Mouse (Mus musculus): ENCODE results near the gene Spred1. TPM values are rescaled to one million over a fixed set of nuclear protein-coding genes. Genes with fewer than 3 reads are reported as not detected.
A peak's percentile ranks its signal among the peaks of the same experiment; 100 is the strongest.
"Not testable (repeated sequence)": the region's sequence is repeated elsewhere in the genome, so short reads cannot be mapped to it uniquely, and the experiment has no call there.

Gene Spred1
- total RNA-seq, 2 experiments from 2014 or later: 22.7 to 28.4 TPM

GRCm38 (mm10) chr2:117119291-117120245, 1.6 kb upstream of the Spred1 start:
- DNase-seq: peak; percentile 61

- DNase-seq: peak; percentile 85
These were observed 645 bp upstream of the Spred1 start for GRCm38 (mm10) chr2:117120246-117121211.

GRCm38 (mm10) chr2:117121984-117122605, 921 bp downstream of the Spred1 start:
- DNase-seq: no peak

GRCm38 (mm10) chr2:117122701-117123337, 1.6 kb downstream of the Spred1 start:
- peak; percentile 17 for DNase-seq

- no peak for DNase-seq
These were observed 2.5 kb downstream of the Spred1 start for GRCm38 (mm10) chr2:117123701-117124100.

- DNase-seq: no peak
These were observed 3.7 kb downstream of the Spred1 start for GRCm38 (mm10) chr2:117124839-117125238.

GRCm38 (mm10) chr2:117129156-117129555, 8.0 kb downstream of the Spred1 start:
- no peak for DNase-seq

- not testable (repeated sequence) for DNase-seq
These were observed 9.9 kb downstream of the Spred1 start for GRCm38 (mm10) chr2:117131041-117131440.

GRCm38 (mm10) chr2:117131910-117132309, 10.7 kb downstream of the Spred1 start:
- no peak for DNase-seq

- no peak for DNase-seq
These were observed 12.4 kb downstream of the Spred1 start for GRCm38 (mm10) chr2:117133541-117133940.

GRCm38 (mm10) chr2:117137751-117138150, 16.6 kb downstream of the Spred1 start:
- no peak for DNase-seq

- DNase-seq: no peak
These were observed 17.8 kb downstream of the Spred1 start for GRCm38 (mm10) chr2:117138932-117139331.

- no peak for DNase-seq
These were observed 18.8 kb downstream of the Spred1 start for GRCm38 (mm10) chr2:117139977-117140376.

GRCm38 (mm10) chr2:117143106-117143505, 21.9 kb downstream of the Spred1 start:
- no peak for DNase-seq

- DNase-seq: no peak
These were observed 24.9 kb downstream of the Spred1 start for GRCm38 (mm10) chr2:117146026-117146425.

GRCm38 (mm10) chr2:117146617-117147016, 25.4 kb downstream of the Spred1 start:
- no peak for DNase-seq

- no peak for DNase-seq
These were observed 31.0 kb downstream of the Spred1 start for GRCm38 (mm10) chr2:117152161-117152560.

- DNase-seq: no peak
These were observed 47.2 kb downstream of the Spred1 start for GRCm38 (mm10) chr2:117168379-117168778.

GRCm38 (mm10) chr2:117169037-117169436, 47.9 kb downstream of the Spred1 start:
- no peak for DNase-seq

- DNase-seq: no peak
These were observed 51.8 kb downstream of the Spred1 start for GRCm38 (mm10) chr2:117172981-117173380.

GRCm38 (mm10) chr2:117176066-117176465, 54.9 kb downstream of the Spred1 start:
- no peak for DNase-seq

GRCm38 (mm10) chr2:117176937-117177336, 55.8 kb downstream of the Spred1 start:
- no peak for DNase-seq
